Mouse (Mus musculus): Measurements from ENCODE around the gene Jkamp.

The Jkamp gene

GRCm38 (mm10) chr12:72086166-72086825 is 907 bp downstream of the Jkamp start:
- peak; percentile 42 for DNase-seq (ENCODE audit: low spot score)

GRCm38 (mm10) chr12:72089802-72090201 is 4.4 kb downstream of the Jkamp start:
- no peak for DNase-seq (ENCODE audit: low spot score)

GRCm38 (mm10) chr12:72096966-72097365 is 11.6 kb downstream of the Jkamp start:
- no peak for DNase-seq (ENCODE audit: low spot score)

GRCm38 (mm10) chr12:72102776-72103175 is 17.4 kb downstream of the Jkamp start:
- no peak for DNase-seq (ENCODE audit: low spot score)

GRCm38 (mm10) chr12:72104027-72104426 is 18.6 kb downstream of the Jkamp start:
- DNase-seq (ENCODE audit: low spot score): no peak

- DNase-seq (ENCODE audit: low spot score): peak; percentile 82
These were observed 19.3 kb downstream of the Jkamp start for GRCm38 (mm10) chr12:72104525-72105281.

GRCm38 (mm10) chr12:72115126-72115525 is 29.7 kb downstream of the Jkamp start:
- DNase-seq (ENCODE audit: low spot score): no peak

- DNase-seq (ENCODE audit: low spot score): no peak
These were observed 30.4 kb downstream of the Jkamp start for GRCm38 (mm10) chr12:72115686-72116345.

GRCm38 (mm10) chr12:72129203-72129602 is 43.8 kb downstream of the Jkamp start:
- DNase-seq (ENCODE audit: low spot score): no peak

- peak; percentile 9 for DNase-seq (ENCODE audit: low spot score)
These were observed 65.4 kb downstream of the Jkamp start for GRCm38 (mm10) chr12:72150786-72151185.
